Mouse (Mus musculus): Measurements from ENCODE around the gene Zfp518a.

Zfp518a gene

GRCm38 (mm10) chr19:40894519-40895392 is at the start of gene Zfp518a:
Gene Zfp518a, plus strand, starts transcription at chr19:40894705.
- in situ Hi-C loops (cut with MseI, MboI) = no loop called here

- in situ Hi-C loops (cut with MseI, MboI) = no loop called here
Measured at GRCm38 (mm10) chr19:40844731-40845130, 49.8 kb upstream of the Zfp518a start.

- in situ Hi-C loops (cut with MseI, MboI) = no loop called here
Measured at GRCm38 (mm10) chr19:40849391-40849790, 45.1 kb upstream of the Zfp518a start.

- in situ Hi-C loops (cut with MseI, MboI) = no loop called here
Measured at GRCm38 (mm10) chr19:40859555-40859954, 35.0 kb upstream of the Zfp518a start.

GRCm38 (mm10) chr19:40868284-40868683 is 26.2 kb upstream of the Zfp518a start:
- in situ Hi-C loops (cut with MseI, MboI) = no loop called here

- in situ Hi-C loops (cut with MseI, MboI) = no loop called here
Measured at GRCm38 (mm10) chr19:40869425-40870105, 24.9 kb upstream of the Zfp518a start.

GRCm38 (mm10) chr19:40872955-40873665 is 21.4 kb upstream of the Zfp518a start:
- in situ Hi-C loops (cut with MseI, MboI) = no loop called here

- in situ Hi-C loops (cut with MseI, MboI) = no loop called here
Measured at GRCm38 (mm10) chr19:40881700-40882099, 12.8 kb upstream of the Zfp518a start.

- in situ Hi-C loops (cut with MseI, MboI) = no loop called here
Measured at GRCm38 (mm10) chr19:40888887-40889286, 5.6 kb upstream of the Zfp518a start.

GRCm38 (mm10) chr19:40894071-40894506 is 416 bp upstream of the Zfp518a start:
- in situ Hi-C loops (cut with MseI, MboI) = no loop called here

- in situ Hi-C loops (cut with MseI, MboI) = no loop called here
Measured at GRCm38 (mm10) chr19:40895393-40895703, 843 bp downstream of the Zfp518a start.

- in situ Hi-C loops (cut with MseI, MboI) = no loop called here
Measured at GRCm38 (mm10) chr19:40931581-40932369, 37.3 kb downstream of the Zfp518a start.

- in situ Hi-C loops (cut with MseI, MboI) = no loop called here
Measured at GRCm38 (mm10) chr19:40935376-40935775, 40.9 kb downstream of the Zfp518a start.

GRCm38 (mm10) chr19:40936038-40936437 is 41.5 kb downstream of the Zfp518a start:
- in situ Hi-C loops (cut with MseI, MboI) = no loop called here

GRCm38 (mm10) chr19:40943552-40943951 is 49.0 kb downstream of the Zfp518a start:
- in situ Hi-C loops (cut with MseI, MboI) = no loop called here

GRCm38 (mm10) chr19:40946937-40947577 is 52.6 kb downstream of the Zfp518a start:
- in situ Hi-C loops (cut with MseI, MboI) = no loop called here

- in situ Hi-C loops (cut with MseI, MboI) = no loop called here
Measured at GRCm38 (mm10) chr19:40958981-40959380, 64.5 kb downstream of the Zfp518a start.

- in situ Hi-C loops (cut with MseI, MboI) = loop anchor here in 1 of 2 experiments (5.0 kb wide), 1 partner anchor 34 kb away; no protein-coding TSS in a partner anchor
Measured at GRCm38 (mm10) chr19:40962988-40963387, 68.5 kb downstream of the Zfp518a start.

- in situ Hi-C loops (cut with MseI, MboI) = loop anchor here in 1 of 2 experiments (5.0 kb wide), 1 partner anchor 33 kb away; no protein-coding TSS in a partner anchor
Measured at GRCm38 (mm10) chr19:40964367-40964891, 69.9 kb downstream of the Zfp518a start.

Data from mouse trophoblast stem cell (cell line).